Mouse (Mus musculus) lung, postnatal 0 days (tissue): ENCODE data around the gene Pirt.

ENCODE experiments used
- CTCF ChIP-seq: IDR thresholded peaks from 2 replicates; pipeline ENCODE4 v1.5.1; 2016; ENCODE audit warnings: antibody characterized with exemption, mild to moderate bottlenecking
- EP300 ChIP-seq: IDR thresholded peaks from 2 replicates; pipeline ENCODE4 v1.6.1; 2016; ENCODE audit warnings: antibody characterized with exemption, mild to moderate bottlenecking, control low read depth

DNA sequence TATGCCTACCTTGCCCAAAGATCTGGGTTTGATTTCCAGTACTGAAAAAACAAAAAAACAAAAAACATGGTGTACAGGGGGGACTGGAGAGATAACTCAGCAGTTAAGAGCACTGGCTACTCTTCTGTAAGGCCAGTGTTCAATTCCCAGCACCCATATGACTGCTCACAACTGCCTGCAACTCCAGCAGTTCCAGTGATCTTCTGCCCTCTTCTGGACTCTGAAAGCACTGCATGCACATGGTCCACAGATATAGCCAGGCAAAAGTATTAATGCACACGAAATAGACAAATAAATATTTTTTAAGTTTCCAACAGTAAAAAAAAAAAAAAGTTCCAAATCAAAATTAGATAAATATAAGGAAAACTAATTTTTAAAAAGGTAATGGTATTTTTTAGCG lies 13.0 kb upstream of the Pirt start:
- TF ChIP-seq CTCF (peak; percentile 17; the same call in 1 of the 2 replicates), EP300 (no peak)
